Mouse (Mus musculus): ENCODE results near the gene Rsl1.
"Not testable (repeated sequence)": the region's sequence is repeated elsewhere in the genome, so short reads cannot be mapped to it uniquely, and the experiment has no call there.

Gene Rsl1

DNA sequence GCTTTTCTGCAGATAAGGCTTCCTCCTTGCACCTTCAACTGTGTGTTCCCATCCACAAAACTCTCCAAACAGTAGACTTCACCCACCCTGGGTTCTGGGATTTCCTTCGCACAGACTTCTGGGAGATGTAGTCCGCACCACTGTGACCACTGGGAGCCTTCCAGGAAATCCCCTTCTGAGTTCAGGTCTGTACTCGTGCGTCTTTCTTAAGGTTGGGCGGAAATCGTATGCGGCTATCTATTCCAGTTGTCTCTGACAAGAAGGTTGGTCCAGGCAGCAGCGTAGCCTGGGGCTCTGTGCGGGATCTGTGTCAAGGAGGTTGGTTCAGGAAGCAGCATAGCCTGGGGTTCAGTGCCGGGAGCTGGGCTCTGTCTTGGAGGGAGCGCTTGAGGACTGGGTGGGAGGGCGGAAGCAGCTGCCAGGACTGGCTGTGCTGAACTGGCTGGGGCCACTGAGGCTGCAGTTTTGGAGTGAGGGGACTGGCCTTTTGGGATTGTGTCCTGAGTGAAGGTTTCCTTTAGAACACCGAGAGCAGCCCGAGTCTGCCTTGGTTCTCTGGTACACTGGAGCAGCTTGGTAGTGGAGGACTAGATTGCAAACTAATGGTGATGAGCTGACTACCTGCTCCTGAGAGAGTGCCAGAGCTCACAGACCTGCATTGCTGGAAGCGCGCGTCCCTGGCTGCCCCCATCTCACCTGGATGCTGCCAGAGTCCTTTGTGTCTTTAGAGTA, at the start of gene Rsl1:
Gene Rsl1 (plus strand): TSS at position 192 of the 732 bp plus-strand sequence.
- peak; percentile 84 for DNase-seq

GRCm38 (mm10) chr13:67124460-67124859, 48.5 kb upstream of the Rsl1 start:
- no peak for DNase-seq

DNA sequence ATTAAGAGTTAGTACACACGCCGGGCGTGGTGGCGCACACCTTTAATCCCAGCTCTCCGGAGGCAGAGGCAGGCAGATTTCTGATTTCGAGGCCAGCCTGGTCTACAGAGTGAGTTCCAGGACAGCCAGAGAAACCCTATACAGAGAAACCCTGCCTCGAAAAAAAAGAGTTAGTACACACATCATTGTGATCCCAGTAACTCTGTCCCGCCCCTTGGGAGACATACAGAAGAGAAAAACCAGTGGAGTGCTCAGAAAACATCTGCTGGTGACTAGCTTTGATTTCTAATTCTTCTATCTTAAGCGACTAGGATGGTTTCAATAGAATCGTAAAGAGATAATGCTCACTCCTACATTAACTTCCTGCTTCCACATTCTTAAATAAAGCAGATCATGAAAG, 45.5 kb upstream of the Rsl1 start:
- not testable (repeated sequence) for DNase-seq

GRCm38 (mm10) chr13:67128038-67128721, 44.8 kb upstream of the Rsl1 start:
- DNase-seq: peak; percentile 92

DNA sequence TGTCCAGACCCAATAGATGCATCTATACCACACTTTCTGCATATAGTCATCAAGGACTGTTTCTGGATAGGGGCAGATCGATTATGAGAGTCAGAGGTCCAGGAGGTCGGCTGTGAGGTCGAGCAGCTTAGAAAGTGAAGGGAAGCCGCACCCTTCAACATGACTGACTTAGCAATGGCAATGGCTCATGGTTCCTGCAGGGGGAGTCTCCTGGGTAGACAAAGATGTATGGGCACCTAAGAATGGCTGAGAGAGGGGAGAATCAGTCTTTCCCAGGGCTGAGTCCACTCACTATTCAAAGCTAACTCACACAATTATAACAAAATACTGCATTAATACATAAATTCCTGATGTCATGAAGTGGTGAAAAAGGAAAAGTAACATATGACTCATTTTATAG, 6.9 kb upstream of the Rsl1 start:
- DNase-seq: not testable (repeated sequence)

DNA sequence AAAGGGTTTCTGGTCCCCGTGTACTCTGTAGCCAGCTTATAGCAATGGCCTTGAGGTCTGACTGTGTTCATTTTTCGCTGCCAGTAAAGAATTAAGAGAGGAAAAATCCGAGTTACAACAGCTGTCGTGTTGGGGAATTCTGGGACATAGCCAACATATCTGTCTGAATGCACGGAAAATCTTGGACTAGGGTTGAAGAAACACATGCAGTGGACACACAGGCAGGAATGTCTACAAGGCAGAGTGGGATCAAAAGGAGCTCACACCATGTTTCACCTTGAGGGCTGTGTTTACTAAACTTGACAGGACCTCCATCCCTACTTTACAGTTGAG, 707 bp downstream of the Rsl1 start:
- no peak for DNase-seq

- peak; percentile 62 for DNase-seq
These were observed 21.4 kb downstream of the Rsl1 start, which contains the start of gene Zfp455 for GRCm38 (mm10) chr13:67194340-67194894. Gene Zfp455 (plus strand): TSS chr13:67194506.

DNA sequence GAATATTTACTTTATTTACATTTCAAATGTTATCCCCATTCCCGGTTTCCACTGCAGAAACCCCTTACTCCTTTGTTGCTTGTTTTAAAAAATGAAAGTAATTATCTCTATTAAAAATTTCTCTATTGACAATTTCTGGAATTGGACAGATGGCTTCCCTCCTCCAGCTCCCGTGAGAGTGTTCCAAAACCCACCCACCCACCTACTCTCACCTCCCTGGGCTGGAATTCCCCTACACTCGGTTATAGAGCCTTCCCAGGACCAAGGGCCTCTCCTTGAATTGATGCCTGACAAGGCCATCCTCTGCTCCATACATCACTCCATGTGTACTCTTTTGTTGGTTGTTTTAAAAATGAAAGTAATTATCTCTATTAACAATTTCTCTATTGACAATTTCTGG, 28.7 kb downstream of the Rsl1 start:
- DNase-seq: no peak

DNA sequence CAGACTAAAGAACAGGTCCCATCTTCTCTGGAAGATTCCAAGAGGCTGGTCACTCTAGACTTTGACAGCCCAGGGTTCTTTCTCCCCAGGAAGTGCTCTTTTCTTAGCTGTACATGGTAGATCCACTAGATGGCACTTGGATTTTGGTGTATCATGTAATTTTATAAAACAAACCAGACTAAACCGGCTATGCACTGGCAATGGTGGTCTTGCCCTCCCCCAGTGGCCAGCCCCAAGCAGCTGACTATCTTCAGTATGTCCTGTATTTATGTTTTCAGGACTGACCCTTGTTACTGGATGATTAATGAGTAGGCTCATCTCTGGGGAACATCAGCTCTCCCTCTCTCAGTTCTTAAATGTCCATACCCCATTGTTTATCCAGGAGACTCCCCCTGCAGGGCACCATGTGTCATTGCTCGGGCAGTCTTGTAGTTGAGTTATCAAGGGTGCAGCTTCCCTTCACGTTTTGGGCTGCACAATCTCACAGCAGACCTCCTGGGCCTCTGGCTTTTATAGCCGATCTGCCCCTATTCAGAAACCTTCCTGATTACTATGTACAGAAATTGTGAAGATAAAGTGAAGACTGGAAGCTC, 41.1 kb downstream of the Rsl1 start:
- no peak for DNase-seq

All from right cerebral cortex, adult 18-20 months (tissue).